Mouse (Mus musculus) spleen, adult 2 months (tissue): ENCODE measurements at regions not wholly inside any gene's neighbourhood (a gene's known extent, or its start where the extent isn't known, plus 50 kb on each side); places are given as distances from the start of the nearest gene placed in this dataset.

Experiments
- DNase-seq, 2 experiments: peaks; one replicate each; pipeline versions ENCODE4 v3.0.0 to v3.0.0-alpha.2; 2012 to 2021; ENCODE audit warnings: low spot score in 2 of 2, low read depth in 1 of 2
- H3K27ac ChIP-seq: fragments of 200-500 bp; 2 replicates; pipeline ENCODE4 v1.5.1; 2012; ENCODE audit warnings: low read length, inconsistent platforms; ENCODE audit not compliant: insufficient read depth
- H3K27me3 ChIP-seq: fragments of 200-500 bp; 2 replicates; pipeline ENCODE4 v1.6.1; 2012; ENCODE audit warnings: mild to moderate bottlenecking, moderate library complexity, low read length, inconsistent platforms; ENCODE audit not compliant: control insufficient read depth, insufficient read depth
- H3K36me3 ChIP-seq: fragments of 200-500 bp; 2 replicates; pipeline ENCODE4 v1.6.1; 2012; ENCODE audit warnings: mild to moderate bottlenecking, low read length, inconsistent platforms; ENCODE audit not compliant: control insufficient read depth, insufficient read depth
- H3K4me1 ChIP-seq: fragments of 200-500 bp; 2 replicates; pipeline ENCODE4 v1.6.1; 2011; ENCODE audit warnings: inconsistent platforms; ENCODE audit not compliant: control insufficient read depth, insufficient read depth, insufficient read length
- H3K4me3 ChIP-seq: fragments of 200-500 bp; 2 replicates; pipeline ENCODE4 v1.5.1; 2011; ENCODE audit warnings: mild to moderate bottlenecking, inconsistent platforms; ENCODE audit not compliant: insufficient read depth, insufficient read length; ENCODE audit errors: extremely low read depth
- CTCF ChIP-seq: fragments of 200-500 bp; IDR thresholded peaks from 2 replicates; pipeline ENCODE4 v1.5.1; 2011; ENCODE audit warnings: mild to moderate bottlenecking, inconsistent platforms; ENCODE audit not compliant: insufficient read depth, insufficient read length, insufficient replicate concordance; ENCODE audit errors: extremely low read depth
- POLR2A ChIP-seq: fragments of 200-500 bp; IDR thresholded peaks from 2 replicates; pipeline ENCODE4 v1.6.1; 2011; ENCODE audit warnings: low read depth, low read length, inconsistent platforms
- WGBS: fragments of 180-500 bp; shearing (Covaris S2); methylation state at CpG from one replicate; pipeline ENCODE4 v1.1.7; 2018; 5-methylcytosine and 5-hydroxymethylcytosine counted together

- no peak for TF ChIP-seq CTCF
- TF ChIP-seq POLR2A, result no peak
- no peaks in the 10 kb centered on the region for H3K4me1 ChIP-seq
- H3K27me3 ChIP-seq, result no peaks in the 10 kb centered on the region
- H3K4me3 ChIP-seq, result no peak overlapping the region
- H3K36me3 ChIP-seq, result no peaks in the 10 kb centered on the region
- no peak overlapping the region for H3K27ac ChIP-seq
- DNase-seq, result no peak
These were observed 597.2 kb downstream of the Vrk1 start for GRCm38 (mm10) chr12:106607240-106607639.

DNA sequence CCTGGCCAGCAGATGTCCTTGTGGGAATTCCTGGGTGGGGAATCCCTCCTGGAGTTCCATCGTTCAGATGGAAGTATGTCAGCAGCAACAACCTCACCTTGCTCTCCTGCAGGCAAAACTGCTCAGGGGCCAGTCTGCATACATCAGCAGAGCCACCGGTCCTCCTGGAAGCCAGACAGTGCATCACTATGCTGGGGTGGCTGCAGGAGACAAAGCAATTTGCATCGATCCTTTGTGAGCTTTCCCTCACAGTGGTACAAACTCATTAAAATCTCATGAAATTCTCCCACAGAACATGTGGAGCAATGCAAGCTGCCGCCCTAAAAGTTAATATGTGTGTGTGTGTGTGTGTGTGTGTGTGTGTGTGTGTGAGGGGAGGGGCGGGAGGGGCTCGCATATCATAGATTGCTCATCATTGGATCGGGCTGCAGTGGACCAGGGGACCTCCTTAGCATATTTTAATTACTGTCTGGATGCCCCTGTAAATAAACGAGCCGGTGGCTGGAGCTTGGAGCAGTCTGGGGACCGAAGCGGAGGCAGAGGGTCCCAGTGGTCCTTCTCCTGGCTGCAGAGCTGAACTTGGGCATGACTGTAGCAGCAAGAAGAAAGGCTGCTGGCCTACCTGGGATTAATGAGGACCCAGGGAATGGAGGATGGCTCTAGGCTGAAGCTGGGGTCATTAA, 597.8 kb downstream of the Vrk1 start:
- Histone ChIP-seq H3K4me3 (no peak overlapping the region), H3K27ac (no peak overlapping the region), H3K4me1 (no peaks in the 10 kb centered on the region), H3K36me3 (no peaks in the 10 kb centered on the region), H3K27me3 (no peaks in the 10 kb centered on the region)
- TF ChIP-seq POLR2A (no peak), CTCF (no peak)
- 71% methylated on average over 11 of the region's 11 CpGs for WGBS
- no peak for DNase-seq

DNA sequence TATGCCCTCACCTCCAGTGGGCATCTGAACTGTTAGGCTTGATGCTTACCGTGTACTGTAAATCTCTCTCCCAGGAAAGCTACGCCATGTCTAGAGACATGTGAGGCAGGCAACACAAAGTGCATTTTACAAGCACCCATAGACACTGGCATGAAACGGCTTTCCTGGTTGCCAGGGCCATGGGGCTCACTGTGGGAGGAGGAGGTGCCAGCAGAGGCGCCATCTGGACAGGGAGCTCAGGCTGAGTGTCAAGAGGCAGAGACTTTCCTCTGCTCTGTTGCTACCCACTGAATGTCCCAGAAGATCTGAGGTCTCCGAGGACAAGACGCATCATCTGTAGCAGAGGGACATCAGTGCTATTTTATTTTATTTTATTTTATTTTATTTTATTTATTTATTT, 608.7 kb downstream of the Vrk1 start:
- no peak overlapping the region for H3K27ac ChIP-seq
- TF ChIP-seq POLR2A (no peak), CTCF (no peak)
- DNase-seq, result no peak
- H3K27me3 ChIP-seq, result no peaks in the 10 kb centered on the region
- no peaks in the 10 kb centered on the region for H3K4me1 ChIP-seq
- 89% methylated on average over 6 of the region's 6 CpGs for WGBS
- H3K4me3 ChIP-seq, result no peak overlapping the region
- H3K36me3 ChIP-seq, result no peaks in the 10 kb centered on the region

DNA sequence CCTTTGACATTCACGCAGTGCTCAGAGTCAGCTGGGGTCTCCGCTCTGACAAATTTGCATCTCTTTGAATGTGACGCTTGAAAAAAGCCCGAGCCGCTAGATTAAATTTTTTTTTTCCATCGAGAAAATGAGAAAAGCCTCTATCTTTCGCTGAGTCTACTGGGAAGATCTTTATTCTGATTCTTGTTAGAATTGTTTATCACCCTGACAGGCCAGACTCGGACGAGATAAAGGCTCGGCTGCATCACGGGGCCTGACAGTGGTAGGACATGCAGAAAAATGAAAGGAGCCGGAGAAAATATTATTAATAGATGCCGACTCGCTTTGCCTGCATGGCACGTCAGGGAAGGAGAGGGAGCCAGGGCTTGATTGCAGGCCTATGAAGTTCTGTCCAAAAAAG, 616.8 kb downstream of the Vrk1 start:
- Histone ChIP-seq H3K27me3 (no peaks in the 10 kb centered on the region), H3K4me3 (no peak overlapping the region), H3K27ac (no peak overlapping the region), H3K36me3 (no peaks in the 10 kb centered on the region), H3K4me1 (no peaks in the 10 kb centered on the region)
- no peak for DNase-seq
- 72% methylated on average over 15 of the region's 15 CpGs for WGBS
- TF ChIP-seq POLR2A, result no peak
- TF ChIP-seq CTCF, result no peak

GRCm38 (mm10) chr12:106632566-106632965, 622.5 kb downstream of the Vrk1 start:
- Histone ChIP-seq H3K27ac (no peak overlapping the region), H3K27me3 (no peaks in the 10 kb centered on the region), H3K36me3 (no peaks in the 10 kb centered on the region), H3K4me1 (no peaks in the 10 kb centered on the region), H3K4me3 (no peak overlapping the region)
- 76% methylated on average over 7 of the region's 7 CpGs for WGBS
- TF ChIP-seq POLR2A, result no peak
- TF ChIP-seq CTCF, result no peak
- DNase-seq, result no peak

GRCm38 (mm10) chr12:106633096-106633495, 623.1 kb downstream of the Vrk1 start:
- Histone ChIP-seq H3K4me3 (no peak overlapping the region), H3K36me3 (no peaks in the 10 kb centered on the region), H3K4me1 (no peaks in the 10 kb centered on the region), H3K27ac (no peak overlapping the region), H3K27me3 (no peaks in the 10 kb centered on the region)
- DNase-seq, result no peak
- TF ChIP-seq POLR2A (no peak), CTCF (no peak)
- 14% methylated on average over 8 of the region's 8 CpGs for WGBS

DNA sequence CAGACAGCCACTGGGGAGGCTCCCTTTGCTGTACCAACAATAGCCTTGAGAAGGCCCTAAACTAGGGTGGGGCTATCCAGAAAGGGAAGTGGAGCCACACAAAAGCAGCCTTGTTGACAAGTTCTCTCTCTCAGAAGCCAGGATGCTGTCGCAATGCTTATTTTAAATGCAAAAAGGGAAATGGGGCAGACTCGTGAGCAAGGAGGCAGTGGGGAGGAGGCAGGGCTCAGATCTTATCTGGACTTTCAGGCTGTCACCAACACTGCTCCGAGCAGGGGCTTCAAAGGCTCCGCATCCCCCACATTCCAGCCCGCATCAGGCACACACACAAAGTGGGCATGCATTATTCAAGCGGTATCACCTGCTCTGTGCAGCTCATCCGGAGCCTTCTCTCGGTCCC, 648.3 kb downstream of the Vrk1 start:
- TF ChIP-seq POLR2A, result no peak
- TF ChIP-seq CTCF, result no peak
- no peak for DNase-seq
- Histone ChIP-seq H3K36me3 (no peaks in the 10 kb centered on the region), H3K27ac (no peak overlapping the region), H3K27me3 (no peaks in the 10 kb centered on the region), H3K4me1 (no peaks in the 10 kb centered on the region; the same call in 1 of the 2 replicates), H3K4me3 (no peak overlapping the region)
- 8% methylated on average over 8 of the region's 8 CpGs for WGBS
